Mouse (Mus musculus) hindbrain, embryonic 11.5 days (tissue): Measurements from ENCODE around the gene Bcr. TPM values are rescaled to one million over a fixed set of nuclear protein-coding genes. Genes with fewer than 3 reads are reported as not detected.

Experiments used
- ATAC-seq: fragments of 200-750 bp; cut with Nextera tagmentation; 2 replicates; pipeline ENCODE4 v1.8.0; 2017; ENCODE audit warnings: mild to moderate bottlenecking, moderate TSS enrichment, moderate library complexity; ENCODE audit not compliant: low FRiP score
- DNase-seq: peaks from one replicate; pipeline ENCODE4 v3.0.0-alpha.2; 2015; ENCODE audit warnings: low spot score
- H3K27ac ChIP-seq: fragments of 300-500 bp; sonication (generic); 2 replicates; pipeline ENCODE4 v1.5.1; 2014; ENCODE audit warnings: mild to moderate bottlenecking, low read depth, low read length
- H3K27me3 ChIP-seq: fragments of 300-500 bp; sonication (generic); 2 replicates; pipeline ENCODE4 v1.6.1; 2014; ENCODE audit warnings: mild to moderate bottlenecking, low read length, moderate library complexity, mixed read lengths; ENCODE audit not compliant: control insufficient read depth, insufficient read depth
- H3K36me3 ChIP-seq: fragments of 300-500 bp; sonication (generic); 2 replicates; pipeline ENCODE4 v1.6.1; 2014; ENCODE audit warnings: mild to moderate bottlenecking, low read length, moderate library complexity, mixed read lengths; ENCODE audit not compliant: control insufficient read depth, insufficient read depth
- H3K4me1 ChIP-seq: fragments of 300-500 bp; sonication (generic); replicated peaks from 2 replicates; pipeline ENCODE4 v1.6.1; 2014; ENCODE audit warnings: low read length, mixed read lengths; ENCODE audit not compliant: control insufficient read depth, insufficient read depth
- H3K4me2 ChIP-seq: fragments of 300-500 bp; sonication (generic); replicated peaks from 2 replicates; pipeline ENCODE4 v1.6.1; 2014; ENCODE audit warnings: mild to moderate bottlenecking, low read depth, low read length
- H3K4me3 ChIP-seq: fragments of 300-500 bp; sonication (generic); 2 replicates; pipeline ENCODE4 v1.5.1; 2014; ENCODE audit warnings: low read depth, low read length
- H3K9ac ChIP-seq: fragments of 300-500 bp; sonication (generic); 2 replicates; pipeline ENCODE4 v1.6.1; 2014; ENCODE audit warnings: low read depth, low read length
- H3K9me3 ChIP-seq: fragments of 300-500 bp; sonication (generic); 2 replicates; pipeline ENCODE4 v1.6.1; 2016; ENCODE audit warnings: low read length; ENCODE audit not compliant: control insufficient read depth
- WGBS: fragments of 180-500 bp; shearing (Covaris S2); extraction: QIAGEN DNeasy Blood & Tissue Kit; methylation state at CpG from one replicate; pipeline ENCODE4 v1.1.7; 2014; 5-methylcytosine and 5-hydroxymethylcytosine counted together
- polyA plus RNA-seq: library from polyadenylated mRNA; unstranded; fragments of >200 nt; fragmentation: Nextera tagmentation; extraction: Ambion mirVana; gene quantifications from 2 replicates; pipeline ENCODE4 v1.2.1, GENCODE M21; 2014

Bcr gene
- polyA plus RNA-seq, 1 experiment from 2014 or later, result 15.2 TPM

GRCm38 (mm10) chr10:75105687-75106086, 45.3 kb downstream of the Bcr start:
- H3K27me3 ChIP-seq, result no peaks in the 10 kb centered on the region
- no peaks in the 10 kb centered on the region for H3K9me3 ChIP-seq
- ATAC-seq, result no peak
- no peak for DNase-seq
- H3K4me2 ChIP-seq, result no peak overlapping the region
- H3K9ac ChIP-seq, result no peak overlapping the region
- WGBS, result 95% methylated on average over 5 of the region's 5 CpGs
- no peak overlapping the region for H3K27ac ChIP-seq
- H3K36me3 ChIP-seq, result no peaks in the 10 kb centered on the region
- H3K4me1 ChIP-seq, result peaks cover 5% of the 10 kb centered on the region; the same call in 1 of the 2 replicates
- no peak overlapping the region for H3K4me3 ChIP-seq

GRCm38 (mm10) chr10:75106940-75107381, 46.6 kb downstream of the Bcr start:
- Histone ChIP-seq H3K4me2 (no peak overlapping the region), H3K4me3 (no peak overlapping the region), H3K4me1 (peaks cover 8% of the 10 kb centered on the region; the same call in 1 of the 2 replicates), H3K27ac (peak overlapping the region; percentile 4; the same call in 1 of the 2 replicates), H3K9ac (no peak overlapping the region), H3K27me3 (no peaks in the 10 kb centered on the region), H3K9me3 (no peaks in the 10 kb centered on the region), H3K36me3 (no peaks in the 10 kb centered on the region)
- ATAC-seq (no peak), DNase-seq (no peak)
- WGBS, result 28% methylated on average over 5 of the region's 5 CpGs

- Histone ChIP-seq H3K27me3 (no peaks in the 10 kb centered on the region), H3K36me3 (no peaks in the 10 kb centered on the region), H3K9ac (no peak overlapping the region), H3K27ac (no peak overlapping the region), H3K4me3 (no peak overlapping the region), H3K4me2 (no peak overlapping the region), H3K9me3 (no peaks in the 10 kb centered on the region), H3K4me1 (peaks cover 8% of the 10 kb centered on the region; the same call in 1 of the 2 replicates)
- ATAC-seq (no peak), DNase-seq (no peak)
- 82% methylated on average over 3 of the region's 3 CpGs for WGBS
Measured at GRCm38 (mm10) chr10:75108092-75108491, 47.7 kb downstream of the Bcr start.

- Histone ChIP-seq H3K27ac (no peak overlapping the region), H3K9me3 (no peaks in the 10 kb centered on the region), H3K27me3 (no peaks in the 10 kb centered on the region), H3K36me3 (no peaks in the 10 kb centered on the region), H3K4me3 (no peak overlapping the region), H3K4me2 (no peak overlapping the region), H3K4me1 (0 out of 2 replicates have a peak, but pooled peaks cover 6% of the 10 kb centered on the region), H3K9ac (no peak overlapping the region)
- ATAC-seq (no peak), DNase-seq (no peak)
- WGBS, result 83% methylated on average over 11 of the region's 11 CpGs
Measured at GRCm38 (mm10) chr10:75111446-75112201, 51.2 kb downstream of the Bcr start.

DNA sequence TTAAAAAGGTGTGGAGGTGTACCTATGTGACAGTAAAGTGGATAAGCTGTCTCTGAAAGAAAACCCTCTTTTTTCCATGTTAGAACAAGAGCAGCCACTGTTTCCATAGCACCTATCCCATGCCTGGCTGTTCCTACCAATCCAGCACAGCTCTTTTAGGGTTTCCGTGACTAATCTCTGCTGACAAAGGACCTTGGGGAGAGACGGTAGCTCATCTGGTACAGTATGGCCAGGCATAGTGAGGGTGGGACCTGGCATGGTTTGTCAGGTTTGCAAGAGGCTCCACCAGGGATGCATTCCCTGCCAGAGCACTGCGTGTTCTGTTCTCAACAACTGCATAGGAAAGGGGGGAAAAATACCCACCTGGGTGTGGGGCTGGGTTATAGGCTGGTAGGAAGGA, 52.0 kb downstream of the Bcr start:
- no peak overlapping the region for H3K27ac ChIP-seq
- no peak overlapping the region for H3K9ac ChIP-seq
- no peak for ATAC-seq

DNA sequence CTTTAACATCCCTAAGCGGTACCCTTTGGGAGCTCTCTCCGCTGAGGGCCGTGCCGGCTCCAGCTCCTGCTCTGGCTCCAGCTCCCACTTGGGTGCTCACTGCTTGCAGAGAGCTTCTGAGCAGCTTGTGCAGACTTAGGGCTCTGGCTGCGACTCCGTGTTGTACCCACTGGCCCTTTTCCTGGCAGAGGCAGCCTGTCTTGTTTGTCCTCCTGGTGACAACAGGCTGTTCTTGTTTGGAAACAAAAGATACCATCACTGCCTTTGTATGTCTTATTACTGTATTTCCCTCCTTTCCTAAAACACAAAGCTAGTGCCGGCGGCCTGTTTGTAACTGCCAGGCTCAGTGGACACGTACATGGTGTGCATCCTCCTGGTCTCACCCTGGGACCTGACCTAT, 53.2 kb downstream of the Bcr start:
- H3K4me3 ChIP-seq, result no peak overlapping the region
- H3K9ac ChIP-seq, result no peak overlapping the region
- H3K4me1 ChIP-seq, result 0 out of 2 replicates have a peak, but pooled peaks cover 3% of the 10 kb centered on the region
- ATAC-seq (no peak), DNase-seq (no peak)
- H3K27me3 ChIP-seq, result no peaks in the 10 kb centered on the region
- WGBS, result 88% methylated on average over 9 of the region's 9 CpGs
- H3K27ac ChIP-seq, result no peak overlapping the region
- H3K4me2 ChIP-seq, result no peak overlapping the region
- H3K36me3 ChIP-seq, result no peaks in the 10 kb centered on the region
- no peaks in the 10 kb centered on the region for H3K9me3 ChIP-seq

More for the DNA sequence above, 52.0 kb downstream of the Bcr start:
- no peak for DNase-seq
- no peak overlapping the region for H3K4me2 ChIP-seq
- WGBS, result 80% methylated on average over 3 of the region's 3 CpGs
- no peaks in the 10 kb centered on the region for H3K36me3 ChIP-seq
- 0 out of 2 replicates have a peak, but pooled peaks cover 3% of the 10 kb centered on the region for H3K4me1 ChIP-seq
- no peaks in the 10 kb centered on the region for H3K27me3 ChIP-seq
- no peak overlapping the region for H3K4me3 ChIP-seq
- H3K9me3 ChIP-seq, result no peaks in the 10 kb centered on the region

DNA sequence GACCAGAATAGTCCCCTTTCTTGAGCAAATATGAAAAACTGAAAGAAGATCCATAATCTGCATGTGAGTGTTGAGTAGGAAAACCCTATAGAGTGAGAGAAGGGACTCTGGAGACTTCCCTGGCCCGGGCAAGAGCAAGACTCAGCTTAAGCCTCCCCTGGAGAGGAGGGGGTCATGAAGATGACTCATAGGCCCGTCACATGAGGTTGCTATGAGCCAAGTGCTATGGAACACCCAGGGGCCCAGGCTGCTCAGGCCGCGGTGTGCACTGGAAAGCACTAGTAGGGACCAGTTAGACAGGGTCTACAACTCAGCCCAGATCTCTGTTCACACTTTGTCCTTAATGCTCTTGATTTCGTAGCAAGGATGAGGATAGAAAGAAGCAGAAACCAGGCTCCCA, 54.8 kb downstream of the Bcr start:
- H3K4me3 ChIP-seq, result no peak overlapping the region
- no peak for DNase-seq
- ATAC-seq, result no peak
- no peaks in the 10 kb centered on the region for H3K9me3 ChIP-seq
- H3K27ac ChIP-seq, result no peak overlapping the region
- H3K4me2 ChIP-seq, result no peak overlapping the region
- H3K4me1 ChIP-seq, result 0 out of 2 replicates have a peak, but pooled peaks cover 3% of the 10 kb centered on the region
- no peaks in the 10 kb centered on the region for H3K36me3 ChIP-seq
- 90% methylated on average over 5 of the region's 5 CpGs for WGBS
- no peak overlapping the region for H3K9ac ChIP-seq
- H3K27me3 ChIP-seq, result no peaks in the 10 kb centered on the region

DNA sequence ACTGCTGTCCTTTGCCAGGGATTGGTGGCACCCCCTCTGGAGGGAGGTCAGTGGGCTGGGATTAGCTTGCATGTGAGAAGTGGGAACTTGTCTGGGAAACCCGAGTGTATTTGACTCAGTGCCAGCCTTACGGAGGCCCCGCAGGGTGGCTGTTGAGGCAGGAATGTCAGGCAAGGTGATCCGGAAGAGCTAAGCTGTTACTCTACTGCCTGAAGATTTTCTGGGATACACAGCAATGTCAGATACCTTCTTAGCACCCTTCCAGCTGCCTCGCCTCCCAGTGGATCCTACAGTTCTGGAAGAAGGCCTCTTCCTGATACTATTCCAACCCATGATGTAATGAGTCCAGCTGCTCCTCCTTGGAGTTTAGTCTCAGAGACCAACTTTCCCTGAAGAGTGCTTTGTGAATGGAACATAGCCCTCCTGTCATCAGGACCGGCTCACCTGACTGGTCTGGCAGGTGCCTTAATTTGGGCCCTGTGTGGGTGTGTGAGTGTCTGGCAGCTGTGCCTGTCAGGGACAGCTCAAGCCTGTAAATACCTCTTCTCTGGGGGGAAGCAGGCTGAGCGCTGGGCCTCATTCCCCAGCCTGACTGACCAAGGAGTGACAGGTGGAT, 56.6 kb downstream of the Bcr start:
- H3K4me1 ChIP-seq, result no peaks in the 10 kb centered on the region

GRCm38 (mm10) chr10:75118444-75118843, 58.1 kb downstream of the Bcr start:
- 88% methylated on average over 6 of the region's 6 CpGs for WGBS
- H3K9ac ChIP-seq, result no peak overlapping the region
- no peaks in the 10 kb centered on the region for H3K4me1 ChIP-seq
- H3K9me3 ChIP-seq, result no peaks in the 10 kb centered on the region
- no peak for DNase-seq
- no peaks in the 10 kb centered on the region for H3K36me3 ChIP-seq
- no peak overlapping the region for H3K4me2 ChIP-seq
- H3K4me3 ChIP-seq, result no peak overlapping the region
- no peak overlapping the region for H3K27ac ChIP-seq
- no peak for ATAC-seq
- no peaks in the 10 kb centered on the region for H3K27me3 ChIP-seq

More for the DNA sequence above, 56.6 kb downstream of the Bcr start:
- 90% methylated on average over 7 of the region's 7 CpGs for WGBS
- ATAC-seq, result no peak
- DNase-seq, result no peak
- Histone ChIP-seq H3K9me3 (no peaks in the 10 kb centered on the region), H3K27me3 (no peaks in the 10 kb centered on the region), H3K4me2 (no peak overlapping the region), H3K9ac (no peak overlapping the region), H3K27ac (no peak overlapping the region), H3K4me3 (no peak overlapping the region), H3K36me3 (no peaks in the 10 kb centered on the region)
